Mouse (Mus musculus) kidney, postnatal 10 days (tissue): ENCODE measurements at regions not wholly inside any gene's neighbourhood (a gene's known extent, or its start where the extent isn't known, plus 50 kb on each side); places are given as distances from the start of the nearest gene placed in this dataset.
"Not testable (repeated sequence)": the region's sequence is repeated elsewhere in the genome, so short reads cannot be mapped to it uniquely, and the experiment has no call there.

Source experiments
- DNase-seq: peaks from one replicate; pipeline ENCODE4 v3.0.0; 2021; ENCODE audit warnings: mixed read lengths

- DNase-seq, result no peak
Measured at GRCm38 (mm10) chr10:20891426-20891825, 60.9 kb upstream of the Ahi1 start.

GRCm38 (mm10) chr10:20883618-20884017 is 68.7 kb upstream of the Ahi1 start:
- DNase-seq, result no peak

GRCm38 (mm10) chr10:20882599-20882998 is 69.7 kb upstream of the Ahi1 start:
- DNase-seq, result no peak

- DNase-seq, result no peak
Measured at GRCm38 (mm10) chr10:20880251-20880650, 72.1 kb upstream of the Ahi1 start.

- DNase-seq, result no peak
Measured at GRCm38 (mm10) chr10:20879482-20879881, 72.9 kb upstream of the Ahi1 start.

GRCm38 (mm10) chr10:20867076-20867475 is 85.3 kb upstream of the Ahi1 start:
- no peak for DNase-seq

- DNase-seq, result no peak
Measured at GRCm38 (mm10) chr10:20865031-20865430, 87.3 kb upstream of the Ahi1 start.

- DNase-seq, result no peak
Measured at GRCm38 (mm10) chr10:20857413-20857812, 94.9 kb upstream of the Ahi1 start.

GRCm38 (mm10) chr10:20854621-20855363 is 97.6 kb upstream of the Ahi1 start:
- peak; percentile 33 for DNase-seq

GRCm38 (mm10) chr10:20847287-20847686 is 105.1 kb upstream of the Ahi1 start:
- DNase-seq, result peak; percentile 20

- DNase-seq, result no peak
Measured at GRCm38 (mm10) chr10:20843277-20843676, 109.1 kb upstream of the Ahi1 start.

- DNase-seq, result peak; percentile 37
Measured at GRCm38 (mm10) chr10:20842131-20842530, 110.2 kb upstream of the Ahi1 start.

- peak; percentile 45 for DNase-seq
Measured at GRCm38 (mm10) chr10:20841430-20842040, 110.8 kb upstream of the Ahi1 start.

- DNase-seq, result peak; percentile 19
Measured at GRCm38 (mm10) chr10:20838685-20839425, 113.5 kb upstream of the Ahi1 start.

- DNase-seq, result not testable (repeated sequence)
Measured at GRCm38 (mm10) chr10:20836816-20837215, 111.9 kb upstream of the Pde7b start.

- DNase-seq, result no peak
Measured at GRCm38 (mm10) chr10:20834806-20835575, 110.1 kb upstream of the Pde7b start.

GRCm38 (mm10) chr10:20828304-20828703 is 103.4 kb upstream of the Pde7b start:
- no peak for DNase-seq

GRCm38 (mm10) chr10:20827473-20827872 is 102.6 kb upstream of the Pde7b start:
- DNase-seq, result no peak

- no peak for DNase-seq
Measured at GRCm38 (mm10) chr10:20818548-20818947, 93.7 kb upstream of the Pde7b start.

- no peak for DNase-seq
Measured at GRCm38 (mm10) chr10:20799792-20800191, 74.9 kb upstream of the Pde7b start.

- DNase-seq, result no peak
Measured at GRCm38 (mm10) chr10:20798400-20798799, 73.5 kb upstream of the Pde7b start.

GRCm38 (mm10) chr10:20793956-20794355 is 69.1 kb upstream of the Pde7b start:
- DNase-seq, result no peak

- DNase-seq, result no peak
Measured at GRCm38 (mm10) chr10:20780946-20781345, 56.1 kb upstream of the Pde7b start.
